Mouse (Mus musculus): ENCODE measurements around the gene Rps6kl1. TPM values are rescaled to one million over a fixed set of nuclear protein-coding genes. Genes with fewer than 3 reads are reported as not detected.

The Rps6kl1 gene
- not detected for polyA plus RNA-seq (2014; fragmentation: Illumina TruSeq; extraction: RNeasy Lipid Tissue Mini Kit (QIAGEN cat#74804); ENCODE audit: low read depth, low replicate concordance)

GRCm38 (mm10) chr12:85151002-85151774 lies at the start of gene Rps6kl1:
Gene Rps6kl1, minus strand, starts transcription at chr12:85151264.

GRCm38 (mm10) chr12:85177740-85178239 lies 26.7 kb upstream of the Rps6kl1 start, which contains the start of gene Pgf:
Gene Pgf, minus strand, starts transcription at chr12:85177790.

GRCm38 (mm10) chr12:85110698-85111592 lies 40.1 kb downstream of the Rps6kl1 start, which contains the start of the genes Prox2 and Dlst:
Gene Prox2, minus strand, starts transcription at chr12:85110759.
Gene Dlst, plus strand, starts transcription at chr12:85110833.

Other genes with a start within 250 kb of the Rps6kl1 start
- gene Fcf1, start 180.4 kb downstream of the Rps6kl1 start, polyA plus RNA-seq (2014; fragmentation: Illumina TruSeq; extraction: RNeasy Lipid Tissue Mini Kit (QIAGEN cat#74804); ENCODE audit: low read depth, low replicate concordance), result 67.0 TPM
- 15.0 TPM for gene Arel1, start 180.4 kb downstream of the Rps6kl1 start, polyA plus RNA-seq (2014; fragmentation: Illumina TruSeq; extraction: RNeasy Lipid Tissue Mini Kit (QIAGEN cat#74804); ENCODE audit: low read depth, low replicate concordance)
- 20.2 TPM for gene Ylpm1, start 154.9 kb downstream of the Rps6kl1 start, polyA plus RNA-seq (2014; fragmentation: Illumina TruSeq; extraction: RNeasy Lipid Tissue Mini Kit (QIAGEN cat#74804); ENCODE audit: low read depth, low replicate concordance)
- gene Prox2, start 40.5 kb downstream of the Rps6kl1 start, polyA plus RNA-seq (2014; fragmentation: Illumina TruSeq; extraction: RNeasy Lipid Tissue Mini Kit (QIAGEN cat#74804); ENCODE audit: low read depth, low replicate concordance), result 0.61 TPM
- gene Dlst, start 40.4 kb downstream of the Rps6kl1 start, polyA plus RNA-seq (2014; fragmentation: Illumina TruSeq; extraction: RNeasy Lipid Tissue Mini Kit (QIAGEN cat#74804); ENCODE audit: low read depth, low replicate concordance), result 172 TPM
- not detected for gene Pgf, start 26.5 kb upstream of the Rps6kl1 start, polyA plus RNA-seq (2014; fragmentation: Illumina TruSeq; extraction: RNeasy Lipid Tissue Mini Kit (QIAGEN cat#74804); ENCODE audit: low read depth, low replicate concordance)
- gene Eif2b2, start 68.2 kb upstream of the Rps6kl1 start, polyA plus RNA-seq (2014; fragmentation: Illumina TruSeq; extraction: RNeasy Lipid Tissue Mini Kit (QIAGEN cat#74804); ENCODE audit: low read depth, low replicate concordance), result 2.8 TPM
- gene Mlh3, start 119.3 kb upstream of the Rps6kl1 start, polyA plus RNA-seq (2014; fragmentation: Illumina TruSeq; extraction: RNeasy Lipid Tissue Mini Kit (QIAGEN cat#74804); ENCODE audit: low read depth, low replicate concordance), result 7.5 TPM
- 12.1 TPM for gene Acyp1, start 137.2 kb upstream of the Rps6kl1 start, polyA plus RNA-seq (2014; fragmentation: Illumina TruSeq; extraction: RNeasy Lipid Tissue Mini Kit (QIAGEN cat#74804); ENCODE audit: low read depth, low replicate concordance)
- 0.50 TPM for gene Zc2hc1c, start 137.3 kb upstream of the Rps6kl1 start, polyA plus RNA-seq (2014; fragmentation: Illumina TruSeq; extraction: RNeasy Lipid Tissue Mini Kit (QIAGEN cat#74804); ENCODE audit: low read depth, low replicate concordance)
- 19.8 TPM for gene Nek9, start 188.1 kb upstream of the Rps6kl1 start, polyA plus RNA-seq (2014; fragmentation: Illumina TruSeq; extraction: RNeasy Lipid Tissue Mini Kit (QIAGEN cat#74804); ENCODE audit: low read depth, low replicate concordance)
- 153 TPM for gene Tmed10, start 223.6 kb upstream of the Rps6kl1 start, polyA plus RNA-seq (2014; fragmentation: Illumina TruSeq; extraction: RNeasy Lipid Tissue Mini Kit (QIAGEN cat#74804); ENCODE audit: low read depth, low replicate concordance)